ENCODE assay signal across 9 mouse cellular contexts in genomic region chr5:125052237-125052602, GRCm38 (mm10). TPM values are rescaled to one million over a fixed set of nuclear protein-coding genes. Genes with fewer than 3 reads are reported as not detected.
DNase-seq lines count a peak whose midpoint lies in the region; ATAC-seq lines count a peak whose summit lies in the region.
"Had no signal": no experiment of that assay in that cellular context is flagged by ENCODE, and none has a peak within 500 bp of the region (broad histone marks: within the 10 kb centered on the region; RNA-seq: fewer than 3 reads in every experiment).

No protein-coding gene starts in this region.

- H3K4me1 ChIP-seq in forebrain, embryonic 13.5 days, result peaks cover 32% of the 10 kb centered on the region
- peaks cover 37% of the 10 kb centered on the region for H3K4me1 ChIP-seq in limb, embryonic 13.5 days

- peak; percentile 28; the same call in 1 of the 2 replicates for ATAC-seq in forebrain, embryonic 13.5 days
- ATAC-seq in limb, embryonic 13.5 days (ENCODE audit: low FRiP score, low read depth), result no peak
- ATAC-seq: Patski had no signal

- H3K9me3 ChIP-seq in forebrain, embryonic 13.5 days (replicated peaks), result no peaks in the 10 kb centered on the region
- no peaks in the 10 kb centered on the region for H3K9me3 ChIP-seq in limb, embryonic 13.5 days

- no peak overlapping the region for H3K4me3 ChIP-seq in forebrain, embryonic 13.5 days
- H3K4me3 ChIP-seq in limb, embryonic 13.5 days, result no peak overlapping the region

- DNase-seq in layer of hippocampus, adult 11-12 months (ENCODE audit: low spot score), result peak; percentile 70
- no peak for DNase-seq in layer of hippocampus, postnatal 14 days (ENCODE audit: low spot score in 2 of 2)
- peak; percentile 52 to 76 for DNase-seq in monocyte, adult 2 months (ENCODE audit: low read depth in 1 of 2, low spot score in 2 of 2)
- no peak for DNase-seq in adipocyte (ENCODE audit: low spot score)
- no peak for DNase-seq in kidney, adult 11 months
- no peak for DNase-seq in kidney, postnatal 10 days

- H3K36me3 ChIP-seq in forebrain, embryonic 13.5 days (ENCODE audit: poor library complexity, severe bottlenecking), result peaks cover 78% of the 10 kb centered on the region
- peaks cover 84% of the 10 kb centered on the region for H3K36me3 ChIP-seq in limb, embryonic 13.5 days

- WGBS in forebrain, embryonic 13.5 days, result 82% methylated on average over 10 of the region's 10 CpGs
- 79% methylated on average over 10 of the region's 10 CpGs for WGBS in limb, embryonic 13.5 days

- H3K27ac ChIP-seq in forebrain, embryonic 13.5 days, result peak overlapping the region; percentile 61
- H3K27ac ChIP-seq in limb, embryonic 13.5 days, result 0 out of 2 replicates have a peak overlapping the region, but pooled peaks have one; percentile 15

- no peaks in the 10 kb centered on the region for H3K27me3 ChIP-seq in forebrain, embryonic 13.5 days
- no peaks in the 10 kb centered on the region for H3K27me3 ChIP-seq in limb, embryonic 13.5 days
- H3K27me3 ChIP-seq: Patski had no signal

- 0 out of 2 replicates have a peak overlapping the region, but pooled peaks have one; percentile 12 for H3K9ac ChIP-seq in forebrain, embryonic 13.5 days
- H3K9ac ChIP-seq in limb, embryonic 13.5 days, result peak overlapping the region; percentile 25; the same call in 1 of the 2 replicates

- H3K4me2 ChIP-seq in forebrain, embryonic 13.5 days, result no peak overlapping the region
- H3K4me2 ChIP-seq in limb, embryonic 13.5 days (replicated peaks), result no peak overlapping the region

RNA-seq across cellular contexts. Expression of gene Rflna, which starts 49.2 kb away (rescaled TPM):
- 1 to 10 TPM in 1 of 2 experiments, under 1 TPM in 1; 0.97 to 1.6 TPM for total RNA-seq in layer of hippocampus, postnatal 14 days (2021)
- 2.7 and 3.5 TPM in 2 replicates for polyA plus RNA-seq in forebrain, embryonic 13.5 days (2015; fragmentation: Nextera tagmentation; extraction: Ambion mirVana)
- 62.2 and 64.5 TPM in 2 replicates for polyA plus RNA-seq in limb, embryonic 13.5 days (2015; fragmentation: Nextera tagmentation; extraction: Ambion mirVana)

Comparison
In these comparisons a context has a peak if more than half of its experiments do, and no peak if none do; other contexts are left out.
1. DNase-seq: peak in layer of hippocampus, adult 11-12 months (single experiment) and monocyte, adult 2 months (2 of 2); none in layer of hippocampus, postnatal 14 days (0 of 2), adipocyte (single experiment), kidney, adult 11 months (single experiment) and kidney, postnatal 10 days (single experiment).
2. RNA of gene Rflna, which starts 49.2 kb away (polyA plus RNA-seq): 62.2 to 64.5 TPM in limb, embryonic 13.5 days; 2.7 to 3.5 TPM in forebrain, embryonic 13.5 days; every median in the first group is over 10 times any median in the second.